Mouse (Mus musculus) thymus, adult 2 months (tissue): ENCODE measurements around the gene Cmah. TPM values are rescaled to one million over a fixed set of nuclear protein-coding genes. Genes with fewer than 3 reads are reported as not detected.

ENCODE experiments used
- DNase-seq: peaks from one replicate; pipeline ENCODE4 v3.0.0; 2021
- H3K27ac ChIP-seq: fragments of 200-500 bp; 2 replicates; pipeline ENCODE4 v1.5.1; 2012; ENCODE audit warnings: low read length, control low read depth; ENCODE audit not compliant: control insufficient read depth, insufficient read depth
- H3K27me3 ChIP-seq: fragments of 200-500 bp; 2 replicates; pipeline ENCODE4 v1.6.1; 2012; ENCODE audit warnings: mild to moderate bottlenecking, low read length, moderate library complexity, mixed read lengths; ENCODE audit not compliant: control insufficient read depth, insufficient read depth
- H3K36me3 ChIP-seq: fragments of 200-500 bp; 2 replicates; pipeline ENCODE4 v1.6.1; 2012; ENCODE audit warnings: mild to moderate bottlenecking, low read length, moderate library complexity; ENCODE audit not compliant: control insufficient read depth, insufficient read depth
- H3K4me1 ChIP-seq: fragments of 200-500 bp; replicated peaks from 2 replicates; pipeline ENCODE4 v1.6.1; 2012; ENCODE audit warnings: low read length; ENCODE audit not compliant: control insufficient read depth, insufficient read depth
- H3K4me3 ChIP-seq: fragments of 200-500 bp; 2 replicates; pipeline ENCODE4 v1.5.1; 2012; ENCODE audit warnings: mild to moderate bottlenecking, low read length, control low read depth, moderate library complexity; ENCODE audit not compliant: control insufficient read depth, insufficient read depth
- CTCF ChIP-seq: fragments of 200-500 bp; IDR thresholded peaks from 2 replicates; pipeline ENCODE4 v1.5.1; 2012; ENCODE audit warnings: mild to moderate bottlenecking, control low read depth, low read length, moderate library complexity, borderline replicate concordance; ENCODE audit not compliant: control insufficient read depth, poor library complexity, insufficient read depth; ENCODE audit errors: extremely low read depth
- POLR2A ChIP-seq: fragments of 200-500 bp; IDR thresholded peaks from 2 replicates; pipeline ENCODE4 v1.6.1; 2012; ENCODE audit warnings: mild to moderate bottlenecking, low read length, control low read depth, moderate library complexity; ENCODE audit not compliant: control insufficient read depth, poor library complexity, insufficient read depth; ENCODE audit errors: extremely low read depth
- WGBS: fragments of 180-500 bp; shearing (Covaris S2); methylation state at CpG from one replicate; pipeline ENCODE4 v1.1.7; 2018; 5-methylcytosine and 5-hydroxymethylcytosine counted together
- polyA plus RNA-seq: library from polyadenylated mRNA; depleted of rRNA; stranded (reverse); fragments of >200 nt; gene quantifications from 2 replicates; pipeline ENCODE4 v1.2.3, GENCODE M21; 2012

Gene Cmah
- polyA plus RNA-seq, 1 experiment, result 14.7 TPM

GRCm38 (mm10) chr13:24463767-24464166, 136.6 kb downstream of the Cmah start:
- TF ChIP-seq POLR2A (no peak), CTCF (no peak)
- peaks cover 68% of the 10 kb centered on the region for H3K36me3 ChIP-seq
- no peaks in the 10 kb centered on the region for H3K27me3 ChIP-seq
- H3K4me1 ChIP-seq, result no peaks in the 10 kb centered on the region
- H3K27ac ChIP-seq, result no peak overlapping the region
- H3K4me3 ChIP-seq, result no peak overlapping the region
- DNase-seq, result no peak
- WGBS, result 92% methylated on average over 7 of the region's 7 CpGs

GRCm38 (mm10) chr13:24466027-24466426, 138.8 kb downstream of the Cmah start:
- H3K27ac ChIP-seq, result no peak overlapping the region
- no peak for DNase-seq
- TF ChIP-seq CTCF (no peak), POLR2A (no peak)
- H3K36me3 ChIP-seq, result peaks cover 62% of the 10 kb centered on the region
- no peaks in the 10 kb centered on the region for H3K27me3 ChIP-seq
- 98% methylated on average over 9 of the region's 9 CpGs for WGBS
- H3K4me1 ChIP-seq, result no peaks in the 10 kb centered on the region
- H3K4me3 ChIP-seq, result no peak overlapping the region

- 69% methylated on average over 4 of the region's 4 CpGs for WGBS
- H3K36me3 ChIP-seq, result peaks cover 59% of the 10 kb centered on the region
- H3K4me1 ChIP-seq, result no peaks in the 10 kb centered on the region
Measured at GRCm38 (mm10) chr13:24467806-24468205, 140.6 kb downstream of the Cmah start.

GRCm38 (mm10) chr13:24477564-24477963, 150.4 kb downstream of the Cmah start:
- WGBS, result 94% methylated on average over 5 of the region's 5 CpGs
- TF ChIP-seq POLR2A (no peak), CTCF (no peak)
- Histone ChIP-seq H3K36me3 (no peaks in the 10 kb centered on the region), H3K4me1 (no peaks in the 10 kb centered on the region), H3K27me3 (no peaks in the 10 kb centered on the region), H3K27ac (no peak overlapping the region), H3K4me3 (no peak overlapping the region)
- DNase-seq, result no peak

More at GRCm38 (mm10) chr13:24467806-24468205, 140.6 kb downstream of the Cmah start:
- no peak for TF ChIP-seq CTCF
- TF ChIP-seq POLR2A, result no peak
- no peak for DNase-seq
- Histone ChIP-seq H3K27ac (no peak overlapping the region), H3K27me3 (no peaks in the 10 kb centered on the region), H3K4me3 (no peak overlapping the region)

GRCm38 (mm10) chr13:24479516-24479915, 152.3 kb downstream of the Cmah start:
- Histone ChIP-seq H3K27ac (no peak overlapping the region), H3K4me3 (no peak overlapping the region), H3K36me3 (no peaks in the 10 kb centered on the region), H3K4me1 (no peaks in the 10 kb centered on the region), H3K27me3 (no peaks in the 10 kb centered on the region)
- TF ChIP-seq POLR2A (no peak), CTCF (no peak)
- 100% methylated on average over 2 of the region's 2 CpGs for WGBS
- DNase-seq, result no peak

DNA sequence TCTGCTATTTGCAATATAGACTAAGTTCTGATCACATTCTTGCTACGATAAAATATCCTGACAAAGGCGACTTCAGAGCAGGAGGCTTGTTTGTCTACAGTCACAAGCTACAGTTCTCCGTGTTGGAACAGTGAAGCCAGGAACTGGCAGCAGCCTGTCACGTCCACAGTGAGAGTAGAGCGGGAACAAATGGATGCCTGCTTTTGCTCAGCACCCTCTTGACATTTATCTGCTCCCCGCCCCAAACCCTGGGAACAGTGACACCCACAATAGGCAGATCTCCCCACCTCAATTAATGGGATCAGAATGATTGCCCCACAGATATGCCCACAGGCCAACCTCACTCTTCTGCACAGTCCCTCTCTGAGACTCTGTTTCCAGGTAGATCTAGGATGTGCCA, 153.6 kb downstream of the Cmah start:
- TF ChIP-seq CTCF (no peak), POLR2A (no peak)
- Histone ChIP-seq H3K4me3 (no peak overlapping the region), H3K36me3 (no peaks in the 10 kb centered on the region), H3K27me3 (no peaks in the 10 kb centered on the region), H3K4me1 (no peaks in the 10 kb centered on the region; the same call in 1 of the 2 replicates), H3K27ac (no peak overlapping the region)
- DNase-seq, result no peak
- 97% methylated on average over 6 of the region's 6 CpGs for WGBS
